Mouse (Mus musculus): ENCODE results near the gene Gria2. TPM values are rescaled to one million over a fixed set of nuclear protein-coding genes. Genes with fewer than 3 reads are reported as not detected.

Gria2 gene
- total RNA-seq (2023), result not detected

DNA sequence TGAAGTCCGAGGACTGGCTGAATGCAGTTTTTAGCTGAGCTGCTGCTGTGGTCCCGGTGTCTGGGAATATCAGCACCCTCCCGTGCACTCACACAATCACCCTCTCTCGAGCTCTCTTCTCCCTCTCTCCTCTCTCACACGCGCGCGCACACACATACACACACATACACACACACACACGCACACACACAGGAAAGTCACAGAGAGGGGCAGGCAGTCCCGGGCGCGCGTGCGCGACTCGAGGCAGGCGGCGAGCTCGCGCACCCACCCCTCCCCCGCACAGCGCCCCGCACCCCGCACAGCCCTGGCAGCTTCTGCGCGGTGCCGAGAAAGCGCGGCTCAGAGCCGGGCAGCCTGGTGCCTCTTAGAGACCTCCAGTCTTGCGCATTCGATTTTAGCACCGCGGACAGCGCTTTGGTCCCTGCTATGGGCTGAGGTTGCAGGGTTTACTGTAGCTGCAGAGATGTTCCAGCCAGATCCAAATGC is at the start of gene Gria2:
Gria2 (minus strand) TSS at position 240 of the 486 bp plus-strand sequence.

Other genes with a start within 250 kb of the Gria2 start
- gene Glrb, start 110.8 kb upstream of the Gria2 start, total RNA-seq (2023), result not detected
- gene Pdgfc, start 233.6 kb upstream of the Gria2 start, total RNA-seq (2023), result 1 to 10 TPM; 1.0 to 1.2 TPM

Measured in monocyte, adult 59 days (primary cell).